Mouse (Mus musculus) heart, adult 8-10 months (tissue): ENCODE data around the gene Mansc4. TPM values are rescaled to one million over a fixed set of nuclear protein-coding genes. Genes with fewer than 3 reads are reported as not detected.

Source experiments
- DNase-seq: peaks from one replicate; pipeline ENCODE4 v3.0.0; 2022; ENCODE audit warnings: low spot score
- total RNA-seq, 4 experiments: library from RNA; stranded (reverse); gene quantifications; 2 replicates each; pipeline ENCODE4 v1.2.4; 2022

Mansc4 gene
- total RNA-seq, 4 experiments from 2014 or later: not detected

GRCm38 (mm10) chr6:147028396-147028795, 58.4 kb downstream of the Mansc4 start:
- no peak for DNase-seq

Other genes with a start within 250 kb of the Mansc4 start
- 1 to 10 TPM in 3 of 4 experiments, under 1 TPM in 1; 0.90 to 3.8 (median 2.7) TPM for gene Smco2, start 236.9 kb downstream of the Mansc4 start, total RNA-seq
- gene Ppfibp1, start 198.5 kb downstream of the Mansc4 start, total RNA-seq: 100 to 1,000 TPM; 101 to 127 (median 122) TPM
- not detected for gene 1700034J05Rik, start 132.6 kb downstream of the Mansc4 start, total RNA-seq
- 1 to 10 TPM in 2 of 4 experiments, under 1 TPM in 2; 0.92 to 1.5 (median 1.2) TPM for gene Rep15, start 54.4 kb downstream of the Mansc4 start, total RNA-seq
- 100 to 1,000 TPM; 166 to 193 (median 175) TPM for gene Mrps35, start 44.3 kb downstream of the Mansc4 start, total RNA-seq
- gene Klhl42, start 4.3 kb upstream of the Mansc4 start, total RNA-seq: 1 to 10 TPM; 4.4 to 5.1 (median 4.9) TPM
- 1 to 10 TPM in 3 of 4 experiments, under 1 TPM in 1; 0.94 to 1.7 (median 1.4) TPM for gene Pthlh, start 177.2 kb upstream of the Mansc4 start, total RNA-seq